Mouse (Mus musculus): ENCODE data around the gene Robo1. TPM values are rescaled to one million over a fixed set of nuclear protein-coding genes. Genes with fewer than 3 reads are reported as not detected.

The Robo1 gene
- total and polyA plus RNA-seq, 3 experiments = 0.44 TPM; not detected in 2

- H3K36me3 ChIP-seq (replicated peaks) = no peaks in the 10 kb centered on the region
- no peak overlapping the region for H3K4me3 ChIP-seq (ENCODE audit: low read depth, low read length)
- DNase-seq (ENCODE audit: low spot score) (no peak), ATAC-seq (ENCODE audit: extremely low read depth, insufficient number of reproducible peaks, low FRiP score, poor library complexity, severe bottlenecking) (no peak)
- no peaks in the 10 kb centered on the region for H3K4me1 ChIP-seq (ENCODE audit: insufficient read depth, low read depth, low read length)
- H3K9me3 ChIP-seq (replicated peaks) = peaks cover 23% of the 10 kb centered on the region
- TF ChIP-seq CTCF (IDR thresholded peaks at IDR 0.05; ENCODE audit: low read depth, low read length) = no peak
- no peak for TF ChIP-seq POLR2AphosphoS5 (IDR thresholded peaks at IDR 0.05; ENCODE audit: insufficient replicate concordance, low read depth, low read length)
- no peak for TF ChIP-seq GATA2 (IDR thresholded peaks at IDR 0.05; ENCODE audit: borderline replicate concordance, low read depth, low read length)
- TF ChIP-seq GATA1 (IDR thresholded peaks at IDR 0.05; ENCODE audit: borderline replicate concordance, low read length) = no peak
- no peak for TF ChIP-seq TAL1 (conservative IDR thresholded peaks at IDR 0.05; ENCODE audit: low read depth, low read length)
- H3K27me3 ChIP-seq (ENCODE audit: insufficient read depth, low read length) = no peaks in the 10 kb centered on the region
Observed at GRCm38 (mm10) chr16:72794692-72795378, 486.7 kb downstream of the Robo1 start.

GRCm38 (mm10) chr16:72795379-72795712 lies 487.2 kb downstream of the Robo1 start:
- Histone ChIP-seq H3K4me3 (ENCODE audit: low read depth, low read length) (no peak overlapping the region), H3K27me3 (ENCODE audit: insufficient read depth, low read length) (no peaks in the 10 kb centered on the region), H3K36me3 (replicated peaks) (no peaks in the 10 kb centered on the region), H3K4me1 (ENCODE audit: insufficient read depth, low read depth, low read length) (no peaks in the 10 kb centered on the region), H3K9me3 (replicated peaks) (peaks cover 23% of the 10 kb centered on the region)
- TF ChIP-seq TAL1 (conservative IDR thresholded peaks at IDR 0.05; ENCODE audit: low read depth, low read length) (no peak), GATA2 (IDR thresholded peaks at IDR 0.05; ENCODE audit: borderline replicate concordance, low read depth, low read length) (no peak), POLR2AphosphoS5 (IDR thresholded peaks at IDR 0.05; ENCODE audit: insufficient replicate concordance, low read depth, low read length) (no peak), GATA1 (IDR thresholded peaks at IDR 0.05; ENCODE audit: borderline replicate concordance, low read length) (no peak), CTCF (IDR thresholded peaks at IDR 0.05; ENCODE audit: low read depth, low read length) (no peak)
- no peak for DNase-seq (ENCODE audit: low spot score)
- no peak for ATAC-seq (ENCODE audit: extremely low read depth, insufficient number of reproducible peaks, low FRiP score, poor library complexity, severe bottlenecking)

GRCm38 (mm10) chr16:72798405-72798949 lies 490.4 kb downstream of the Robo1 start:
- Histone ChIP-seq H3K4me3 (ENCODE audit: low read depth, low read length) (no peak overlapping the region), H3K9me3 (replicated peaks) (peaks cover 23% of the 10 kb centered on the region), H3K27me3 (ENCODE audit: insufficient read depth, low read length) (no peaks in the 10 kb centered on the region), H3K4me1 (ENCODE audit: insufficient read depth, low read depth, low read length) (no peaks in the 10 kb centered on the region), H3K36me3 (replicated peaks) (no peaks in the 10 kb centered on the region)
- ATAC-seq (ENCODE audit: extremely low read depth, insufficient number of reproducible peaks, low FRiP score, poor library complexity, severe bottlenecking) (no peak), DNase-seq (ENCODE audit: low spot score) (no peak)
- no peak for TF ChIP-seq POLR2AphosphoS5 (IDR thresholded peaks at IDR 0.05; ENCODE audit: insufficient replicate concordance, low read depth, low read length)
- no peak for TF ChIP-seq TAL1 (conservative IDR thresholded peaks at IDR 0.05; ENCODE audit: low read depth, low read length)
- TF ChIP-seq GATA2 (IDR thresholded peaks at IDR 0.05; ENCODE audit: borderline replicate concordance, low read depth, low read length) = no peak
- no peak for TF ChIP-seq CTCF (IDR thresholded peaks at IDR 0.05; ENCODE audit: low read depth, low read length)
- no peak for TF ChIP-seq GATA1 (IDR thresholded peaks at IDR 0.05; ENCODE audit: borderline replicate concordance, low read length)

GRCm38 (mm10) chr16:72800121-72800749 lies 492.1 kb downstream of the Robo1 start:
- no peak for TF ChIP-seq GATA2 (IDR thresholded peaks at IDR 0.05; ENCODE audit: borderline replicate concordance, low read depth, low read length)
- ATAC-seq (ENCODE audit: extremely low read depth, insufficient number of reproducible peaks, low FRiP score, poor library complexity, severe bottlenecking) = no peak
- Histone ChIP-seq H3K27me3 (ENCODE audit: insufficient read depth, low read length) (no peaks in the 10 kb centered on the region), H3K4me1 (ENCODE audit: insufficient read depth, low read depth, low read length) (no peaks in the 10 kb centered on the region), H3K4me3 (ENCODE audit: low read depth, low read length) (no peak overlapping the region), H3K9me3 (replicated peaks) (peaks cover 20% of the 10 kb centered on the region), H3K36me3 (replicated peaks) (no peaks in the 10 kb centered on the region)
- DNase-seq (ENCODE audit: low spot score) = no peak

GRCm38 (mm10) chr16:72800788-72801187 lies 492.7 kb downstream of the Robo1 start:
- Histone ChIP-seq H3K27me3 (ENCODE audit: insufficient read depth, low read length) (no peaks in the 10 kb centered on the region), H3K4me1 (ENCODE audit: insufficient read depth, low read depth, low read length) (no peaks in the 10 kb centered on the region), H3K4me3 (ENCODE audit: low read depth, low read length) (no peak overlapping the region), H3K9me3 (replicated peaks) (peaks cover 17% of the 10 kb centered on the region), H3K36me3 (replicated peaks) (no peaks in the 10 kb centered on the region)
- TF ChIP-seq POLR2AphosphoS5 (IDR thresholded peaks at IDR 0.05; ENCODE audit: insufficient replicate concordance, low read depth, low read length) (no peak), TAL1 (conservative IDR thresholded peaks at IDR 0.05; ENCODE audit: low read depth, low read length) (no peak), GATA2 (IDR thresholded peaks at IDR 0.05; ENCODE audit: borderline replicate concordance, low read depth, low read length) (no peak), CTCF (IDR thresholded peaks at IDR 0.05; ENCODE audit: low read depth, low read length) (no peak), GATA1 (IDR thresholded peaks at IDR 0.05; ENCODE audit: borderline replicate concordance, low read length) (no peak)
- ATAC-seq (ENCODE audit: extremely low read depth, insufficient number of reproducible peaks, low FRiP score, poor library complexity, severe bottlenecking) (no peak), DNase-seq (ENCODE audit: low spot score) (no peak)

- Histone ChIP-seq H3K27me3 (ENCODE audit: insufficient read depth, low read length) (no peaks in the 10 kb centered on the region), H3K36me3 (replicated peaks) (no peaks in the 10 kb centered on the region), H3K4me1 (ENCODE audit: insufficient read depth, low read depth, low read length) (no peaks in the 10 kb centered on the region), H3K4me3 (ENCODE audit: low read depth, low read length) (no peak overlapping the region), H3K9me3 (replicated peaks) (peaks cover 7% of the 10 kb centered on the region; the same call in 1 of the 2 replicates)
- ATAC-seq (ENCODE audit: extremely low read depth, insufficient number of reproducible peaks, low FRiP score, poor library complexity, severe bottlenecking) (no peak), DNase-seq (ENCODE audit: low spot score) (no peak)
- no peak for TF ChIP-seq GATA2 (IDR thresholded peaks at IDR 0.05; ENCODE audit: borderline replicate concordance, low read depth, low read length)
- TF ChIP-seq POLR2AphosphoS5 (IDR thresholded peaks at IDR 0.05; ENCODE audit: insufficient replicate concordance, low read depth, low read length) = no peak
- TF ChIP-seq TAL1 (conservative IDR thresholded peaks at IDR 0.05; ENCODE audit: low read depth, low read length) = no peak
- TF ChIP-seq CTCF (IDR thresholded peaks at IDR 0.05; ENCODE audit: low read depth, low read length) = no peak
- no peak for TF ChIP-seq GATA1 (IDR thresholded peaks at IDR 0.05; ENCODE audit: borderline replicate concordance, low read length)
Observed at GRCm38 (mm10) chr16:72808351-72808750, 500.2 kb downstream of the Robo1 start.
